Mouse (Mus musculus) left cerebral cortex, adult 8-10 months (tissue): ENCODE data around the gene Sema6d. TPM values are rescaled to one million over a fixed set of nuclear protein-coding genes. Genes with fewer than 3 reads are reported as not detected.
A peak's percentile ranks its signal among the peaks of the same experiment; 100 is the strongest.

Source experiments
- DNase-seq, 2 experiments: peaks; one replicate each; pipeline ENCODE4 v3.0.0; 2022; ENCODE audit warnings: low spot score in 2 of 2
- total RNA-seq, 4 experiments: library from RNA; stranded (reverse); gene quantifications; 2 replicates each; pipeline ENCODE4 v1.2.4; 2022

Gene Sema6d
- total RNA-seq, 4 experiments from 2014 or later, result 49.1 to 53.4 (median 50.4) TPM

- no peak for DNase-seq
These were observed 443.1 kb downstream of the Sema6d start for GRCm38 (mm10) chr2:124532906-124533305.

- peak in 1 of 2 experiments; percentile 38 for DNase-seq
These were observed 443.8 kb downstream of the Sema6d start for GRCm38 (mm10) chr2:124533602-124534001.

GRCm38 (mm10) chr2:124550315-124550714 is 460.5 kb downstream of the Sema6d start:
- no peak for DNase-seq

- no peak for DNase-seq
These were observed 465.1 kb downstream of the Sema6d start for GRCm38 (mm10) chr2:124554751-124555415.

DNA sequence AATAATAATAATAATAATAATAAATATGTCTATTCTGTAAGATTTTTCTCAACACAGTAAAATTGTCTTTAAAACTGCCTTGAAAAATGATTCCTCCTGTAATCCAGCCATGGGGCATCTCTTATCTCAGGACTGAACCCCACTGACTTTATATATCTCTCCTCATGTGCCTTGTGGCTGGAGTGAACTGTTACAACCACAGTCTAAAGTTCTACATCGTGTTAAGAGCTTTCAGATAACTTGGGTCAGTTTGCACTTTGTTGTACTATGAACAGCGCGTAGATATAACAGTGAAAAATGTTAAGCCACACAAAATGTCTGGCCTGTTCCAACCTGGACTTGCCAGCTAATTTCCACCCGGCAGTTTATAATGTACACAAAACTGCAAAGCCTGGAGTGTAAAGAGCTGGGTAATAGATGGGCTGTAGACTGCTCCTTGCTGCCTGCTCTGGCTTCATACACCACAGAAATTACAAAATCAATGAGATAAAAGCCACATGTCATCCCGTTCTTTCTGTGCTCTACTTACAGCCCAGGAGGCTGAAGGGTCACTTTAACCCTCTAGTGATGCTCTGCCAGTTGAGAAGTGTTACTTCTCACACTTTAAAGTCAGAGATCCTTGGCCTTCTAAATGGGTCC is 467.2 kb downstream of the Sema6d start:
- DNase-seq, result no peak

DNA sequence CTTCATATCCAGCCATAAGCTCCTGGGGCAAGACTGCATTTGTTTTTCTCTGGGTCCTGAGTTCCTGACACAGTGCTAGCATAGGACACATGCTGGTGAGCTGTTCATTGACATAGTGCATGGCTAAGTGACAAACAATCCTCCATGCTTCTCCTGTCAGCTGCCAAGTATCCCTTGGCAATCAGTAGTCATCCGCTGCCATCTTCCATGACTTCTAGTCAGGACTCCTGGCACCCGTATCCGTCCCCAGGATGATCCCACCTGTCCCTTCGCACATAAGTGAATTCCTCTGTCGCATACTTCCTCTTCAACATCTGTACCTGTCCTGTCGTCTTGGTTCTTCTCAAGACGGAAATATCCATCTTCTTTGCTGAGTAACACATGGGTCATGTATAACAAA is 468.3 kb downstream of the Sema6d start:
- DNase-seq, result no peak

GRCm38 (mm10) chr2:124561668-124562067 is 471.9 kb downstream of the Sema6d start:
- no peak for DNase-seq

DNA sequence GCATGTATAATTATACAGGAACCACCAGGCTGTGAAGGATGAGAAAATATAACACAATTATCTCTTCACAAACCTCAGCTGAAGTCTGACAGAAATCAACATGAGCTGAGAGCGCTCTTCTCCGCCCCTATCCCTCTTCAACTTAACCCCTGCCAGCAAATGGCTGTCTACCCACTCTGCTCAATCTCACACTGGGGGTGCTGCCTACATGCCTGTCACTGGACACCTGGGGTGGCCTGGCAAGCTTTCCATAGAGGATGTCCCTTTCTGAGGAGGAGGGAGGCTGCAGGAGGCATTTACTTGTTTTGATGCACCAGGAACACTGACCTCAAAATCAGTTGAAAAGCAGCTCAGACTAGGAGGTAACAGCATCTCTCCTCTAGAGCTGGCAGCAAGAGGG is 472.3 kb downstream of the Sema6d start:
- no peak for DNase-seq

GRCm38 (mm10) chr2:124563759-124564158 is 474.0 kb downstream of the Sema6d start:
- DNase-seq, result no peak

DNA sequence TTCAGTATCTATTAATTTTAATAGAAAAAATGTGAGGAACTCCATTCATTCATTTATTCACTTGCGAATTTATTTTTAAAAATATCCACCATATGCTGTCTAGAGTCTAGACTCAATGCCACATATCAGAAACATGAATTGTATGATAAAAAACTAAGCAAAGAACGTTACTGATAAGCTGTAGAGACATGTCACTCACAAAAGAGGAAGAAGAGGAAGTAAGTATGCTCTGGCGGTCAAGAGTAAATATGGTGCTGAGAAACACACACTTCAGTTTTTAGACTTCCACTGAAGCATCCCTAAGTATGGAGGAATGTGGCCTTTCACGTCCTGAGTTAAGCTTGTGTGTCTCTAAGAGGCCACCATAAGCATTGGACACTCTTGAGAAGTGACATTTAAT is 484.0 kb downstream of the Sema6d start:
- no peak for DNase-seq

- DNase-seq, result no peak
These were observed 486.3 kb downstream of the Sema6d start for GRCm38 (mm10) chr2:124576053-124576452.

- no peak for DNase-seq
These were observed 493.8 kb downstream of the Sema6d start for GRCm38 (mm10) chr2:124583561-124583960.

DNA sequence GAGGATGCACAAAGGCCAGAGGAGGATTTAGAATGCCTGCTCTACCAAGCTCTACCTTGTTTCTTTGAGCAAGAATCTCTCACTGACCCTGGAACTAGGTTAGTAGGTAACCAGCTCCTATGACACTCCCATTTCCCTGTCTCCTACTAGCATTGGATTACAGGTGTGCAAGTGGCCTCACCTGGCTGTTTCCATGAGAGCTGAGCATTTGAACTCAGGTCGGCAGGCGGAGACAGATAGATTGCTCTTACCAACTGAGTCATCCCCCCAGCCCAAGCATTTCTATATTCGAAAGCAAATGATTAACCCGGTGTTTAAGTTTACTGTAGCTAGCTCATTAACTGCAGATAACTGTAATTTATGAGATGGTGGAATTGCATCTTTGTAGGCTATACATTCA is 503.0 kb downstream of the Sema6d start:
- DNase-seq, result no peak

DNA sequence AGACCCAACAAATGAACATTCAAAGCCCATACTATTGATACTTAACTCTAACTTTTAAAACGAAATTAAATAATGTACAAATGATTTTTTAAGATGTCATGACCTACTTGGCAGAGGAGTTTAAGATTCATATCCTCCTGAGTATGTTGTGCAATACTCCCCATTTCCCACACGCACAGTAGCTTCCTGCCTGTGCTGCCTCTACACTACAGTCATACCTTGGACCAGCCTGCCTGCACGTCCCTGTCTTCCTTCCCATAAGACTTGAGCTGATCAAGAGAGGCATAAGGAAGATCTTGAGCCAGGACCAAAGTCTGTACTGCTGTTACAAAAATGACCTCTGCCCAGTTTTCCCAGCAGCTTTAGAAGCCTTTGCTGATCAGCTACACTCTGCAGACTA is 509.2 kb downstream of the Sema6d start:
- DNase-seq, result no peak

DNA sequence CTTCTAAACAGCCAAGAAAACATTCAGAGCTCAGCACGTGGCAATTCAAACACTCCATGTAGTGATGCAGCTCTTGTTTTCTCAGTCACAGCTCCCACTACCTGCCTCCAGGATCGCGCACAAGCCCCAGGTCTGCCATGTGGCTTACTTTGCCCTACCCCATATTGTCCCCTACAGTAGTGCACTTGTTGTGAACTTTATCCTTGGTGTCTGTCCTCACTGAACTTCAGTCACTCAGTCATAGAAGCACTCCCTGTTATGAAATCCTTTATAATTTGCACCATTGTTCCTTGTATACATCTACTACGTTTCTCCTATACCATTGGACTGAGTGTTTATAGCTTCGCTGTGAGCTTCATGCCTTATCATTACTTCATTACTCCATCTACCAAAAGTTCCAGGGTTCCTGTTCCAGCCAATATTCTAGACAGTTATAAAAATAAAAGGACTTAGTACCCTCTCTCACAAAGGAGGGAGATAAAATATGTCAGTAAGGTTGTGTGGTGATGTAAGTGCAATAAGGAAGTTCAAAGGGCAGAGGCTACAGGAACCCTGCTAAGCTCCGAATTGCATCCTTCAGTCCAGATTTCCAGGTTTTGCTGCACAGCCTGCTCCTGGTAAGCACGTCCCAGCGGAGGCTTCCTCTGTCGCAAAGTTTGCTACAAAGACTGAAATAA is 512.1 kb downstream of the Sema6d start:
- DNase-seq, result no peak

DNA sequence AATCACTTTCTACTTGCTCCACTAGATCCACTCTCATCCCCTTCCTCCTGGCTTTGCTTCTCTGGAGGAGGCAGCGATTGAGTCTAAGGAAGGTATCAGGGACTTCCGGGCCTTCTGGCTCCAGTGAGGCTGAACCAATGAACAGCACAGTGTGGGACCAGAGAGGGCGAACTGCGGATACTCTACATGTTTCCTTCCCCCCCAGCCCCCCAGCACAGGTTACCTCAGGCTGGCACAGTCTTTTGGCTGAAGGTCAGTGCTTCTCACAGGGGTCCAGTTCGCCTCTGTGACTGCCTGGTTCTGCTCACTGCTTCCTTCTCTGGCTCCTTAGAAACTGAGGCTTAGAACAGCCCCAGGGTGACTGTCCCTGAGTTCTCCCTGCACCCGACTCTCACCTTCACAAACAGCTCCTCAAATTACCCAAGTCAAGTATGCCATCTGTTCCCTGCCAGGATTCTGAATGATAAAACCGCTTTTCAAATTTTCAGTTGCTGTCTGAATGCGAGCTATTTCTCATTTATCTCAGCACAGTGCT is 512.7 kb downstream of the Sema6d start:
- DNase-seq, result no peak

GRCm38 (mm10) chr2:124605341-124605740 is 515.6 kb downstream of the Sema6d start:
- DNase-seq, result no peak

- no peak for DNase-seq
These were observed 518.2 kb downstream of the Sema6d start for GRCm38 (mm10) chr2:124607986-124608385.

DNA sequence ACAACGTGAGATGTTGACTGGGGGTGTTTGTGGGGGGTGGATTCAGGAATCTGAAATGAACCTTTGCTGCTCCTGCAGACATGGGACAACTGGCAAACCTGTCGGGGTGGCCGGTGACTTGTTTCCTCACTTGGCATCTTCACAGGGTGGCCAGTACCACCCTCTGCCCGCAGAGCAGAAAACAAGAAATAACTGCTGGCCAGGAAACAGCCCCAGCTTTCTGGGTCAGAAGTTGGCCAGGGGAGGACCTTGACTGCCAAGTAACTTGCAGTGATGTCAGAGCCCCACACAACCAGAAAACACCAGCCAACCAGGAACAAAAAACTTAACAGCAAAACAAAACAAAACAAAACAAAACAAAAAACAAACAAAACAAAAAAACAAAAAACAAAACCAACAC is 518.8 kb downstream of the Sema6d start:
- DNase-seq, result no peak

- no peak for DNase-seq
These were observed 519.2 kb downstream of the Sema6d start for GRCm38 (mm10) chr2:124609014-124609413.

GRCm38 (mm10) chr2:124609711-124610585 is 520.2 kb downstream of the Sema6d start:
- peak; percentile 68 to 85 for DNase-seq
